Mouse (Mus musculus) embryonic facial prominence, embryonic 15.5 days (tissue): ENCODE measurements at regions not wholly inside any gene's neighbourhood (a gene's known extent, or its start where the extent isn't known, plus 50 kb on each side); places are given as distances from the start of the nearest gene placed in this dataset.
A peak's percentile ranks its signal among the peaks of the same experiment; 100 is the strongest.

Experiments used
- ATAC-seq: fragments of 200-750 bp; cut with Nextera tagmentation; 2 replicates; pipeline ENCODE4 v1.8.0; 2017; ENCODE audit warnings: low read depth, moderate TSS enrichment; ENCODE audit not compliant: insufficient number of reproducible peaks, low FRiP score, low TSS enrichment
- H3K27ac ChIP-seq: fragments of 300-500 bp; sonication (generic); replicated peaks from 2 replicates; pipeline ENCODE4 v1.5.1; 2015; ENCODE audit warnings: mild to moderate bottlenecking, inconsistent platforms
- H3K27me3 ChIP-seq: fragments of 300-500 bp; sonication (generic); 2 replicates; pipeline ENCODE4 v1.6.1; 2015; ENCODE audit warnings: inconsistent platforms
- H3K36me3 ChIP-seq: fragments of 300-500 bp; sonication (generic); 2 replicates; pipeline ENCODE4 v1.6.1; 2015; ENCODE audit warnings: mild to moderate bottlenecking, inconsistent platforms
- H3K4me1 ChIP-seq: fragments of 300-500 bp; sonication (generic); 2 replicates; pipeline ENCODE4 v1.6.1; 2015; ENCODE audit warnings: inconsistent platforms
- H3K4me2 ChIP-seq: fragments of 300-500 bp; sonication (generic); replicated peaks from 2 replicates; pipeline ENCODE4 v1.6.1; 2015; ENCODE audit warnings: mild to moderate bottlenecking, inconsistent platforms
- H3K4me3 ChIP-seq: fragments of 300-500 bp; sonication (generic); replicated peaks from 2 replicates; pipeline ENCODE4 v1.5.1; 2015; ENCODE audit warnings: mild to moderate bottlenecking, inconsistent platforms
- H3K9ac ChIP-seq: fragments of 300-500 bp; sonication (generic); 2 replicates; pipeline ENCODE4 v1.6.1; 2015; ENCODE audit warnings: inconsistent platforms
- H3K9me3 ChIP-seq: fragments of 300-500 bp; sonication (generic); replicated peaks from 2 replicates; pipeline ENCODE4 v1.6.1; 2016; ENCODE audit warnings: inconsistent platforms
- WGBS: fragments of 180-500 bp; shearing (Covaris S2); methylation state at CpG from one replicate; pipeline ENCODE4 v1.1.7; 2015; 5-methylcytosine and 5-hydroxymethylcytosine counted together

- Histone ChIP-seq H3K27ac (no peak overlapping the region), H3K4me1 (peaks cover 3% of the 10 kb centered on the region; the same call in 1 of the 2 replicates), H3K4me3 (no peak overlapping the region), H3K9ac (no peak overlapping the region), H3K4me2 (no peak overlapping the region), H3K27me3 (no peaks in the 10 kb centered on the region), H3K9me3 (no peaks in the 10 kb centered on the region), H3K36me3 (no peaks in the 10 kb centered on the region)
- ATAC-seq = no peak
- WGBS = 81% methylated on average over 1 of the region's 1 CpGs
Observed at GRCm38 (mm10) chr7:125222684-125223083, 221.8 kb upstream of the Kdm8 start.

GRCm38 (mm10) chr7:125234911-125235310 lies 209.6 kb upstream of the Kdm8 start:
- no peak overlapping the region for H3K4me2 ChIP-seq
- WGBS = 29% methylated on average over 7 of the region's 7 CpGs
- no peak overlapping the region for H3K4me3 ChIP-seq
- no peaks in the 10 kb centered on the region for H3K36me3 ChIP-seq
- no peaks in the 10 kb centered on the region for H3K27me3 ChIP-seq
- H3K9ac ChIP-seq = no peak overlapping the region
- no peaks in the 10 kb centered on the region for H3K4me1 ChIP-seq
- ATAC-seq = no peak
- H3K9me3 ChIP-seq = no peaks in the 10 kb centered on the region
- no peak overlapping the region for H3K27ac ChIP-seq

GRCm38 (mm10) chr7:125237026-125237425 lies 207.4 kb upstream of the Kdm8 start:
- Histone ChIP-seq H3K4me3 (no peak overlapping the region), H3K27me3 (no peaks in the 10 kb centered on the region), H3K9ac (no peak overlapping the region), H3K4me1 (no peaks in the 10 kb centered on the region), H3K27ac (no peak overlapping the region), H3K4me2 (no peak overlapping the region), H3K9me3 (no peaks in the 10 kb centered on the region), H3K36me3 (no peaks in the 10 kb centered on the region)
- ATAC-seq = no peak
- 88% methylated on average over 3 of the region's 3 CpGs for WGBS

GRCm38 (mm10) chr7:125243021-125243420 lies 201.5 kb upstream of the Kdm8 start:
- no peaks in the 10 kb centered on the region for H3K4me1 ChIP-seq
- H3K4me3 ChIP-seq = no peak overlapping the region
- no peak overlapping the region for H3K4me2 ChIP-seq
- 69% methylated on average over 3 of the region's 3 CpGs for WGBS
- H3K9ac ChIP-seq = no peak overlapping the region
- H3K27ac ChIP-seq = no peak overlapping the region
- ATAC-seq = no peak
- H3K27me3 ChIP-seq = no peaks in the 10 kb centered on the region
- no peaks in the 10 kb centered on the region for H3K36me3 ChIP-seq
- H3K9me3 ChIP-seq = no peaks in the 10 kb centered on the region

GRCm38 (mm10) chr7:125248386-125248785 lies 196.1 kb upstream of the Kdm8 start:
- WGBS = 91% methylated on average over 3 of the region's 3 CpGs
- no peak overlapping the region for H3K4me2 ChIP-seq

GRCm38 (mm10) chr7:125250385-125250784 lies 194.1 kb upstream of the Kdm8 start:
- Histone ChIP-seq H3K9me3 (no peaks in the 10 kb centered on the region), H3K4me2 (no peak overlapping the region), H3K9ac (no peak overlapping the region), H3K36me3 (no peaks in the 10 kb centered on the region), H3K4me3 (no peak overlapping the region), H3K4me1 (no peaks in the 10 kb centered on the region), H3K27me3 (no peaks in the 10 kb centered on the region), H3K27ac (no peak overlapping the region)
- WGBS = 78% methylated on average over 2 of the region's 2 CpGs
- ATAC-seq = no peak

More at GRCm38 (mm10) chr7:125248386-125248785, 196.1 kb upstream of the Kdm8 start:
- ATAC-seq = no peak
- H3K27me3 ChIP-seq = no peaks in the 10 kb centered on the region
- H3K9me3 ChIP-seq = no peaks in the 10 kb centered on the region
- H3K9ac ChIP-seq = no peak overlapping the region
- H3K36me3 ChIP-seq = no peaks in the 10 kb centered on the region
- H3K4me1 ChIP-seq = no peaks in the 10 kb centered on the region
- no peak overlapping the region for H3K27ac ChIP-seq
- no peak overlapping the region for H3K4me3 ChIP-seq

- 60% methylated on average over 6 of the region's 6 CpGs for WGBS
- Histone ChIP-seq H3K4me1 (no peaks in the 10 kb centered on the region), H3K27ac (no peak overlapping the region), H3K9me3 (no peaks in the 10 kb centered on the region), H3K27me3 (no peaks in the 10 kb centered on the region), H3K4me3 (no peak overlapping the region), H3K36me3 (no peaks in the 10 kb centered on the region), H3K4me2 (no peak overlapping the region), H3K9ac (no peak overlapping the region)
- 0 out of 2 replicates have a peak, but pooled peaks have one; percentile 44 for ATAC-seq
Observed at GRCm38 (mm10) chr7:125250970-125251585, 193.4 kb upstream of the Kdm8 start.

GRCm38 (mm10) chr7:125254302-125254701 lies 190.2 kb upstream of the Kdm8 start:
- no peak for ATAC-seq
- H3K9me3 ChIP-seq = no peaks in the 10 kb centered on the region
- H3K27me3 ChIP-seq = no peaks in the 10 kb centered on the region
- H3K4me3 ChIP-seq = no peak overlapping the region
- H3K4me2 ChIP-seq = no peak overlapping the region
- H3K9ac ChIP-seq = no peak overlapping the region
- WGBS = 18% methylated on average over 4 of the region's 4 CpGs
- H3K27ac ChIP-seq = no peak overlapping the region
- no peaks in the 10 kb centered on the region for H3K4me1 ChIP-seq
- H3K36me3 ChIP-seq = no peaks in the 10 kb centered on the region

GRCm38 (mm10) chr7:125259016-125259415 lies 185.5 kb upstream of the Kdm8 start:
- Histone ChIP-seq H3K4me1 (no peaks in the 10 kb centered on the region), H3K4me2 (no peak overlapping the region), H3K9ac (no peak overlapping the region), H3K27ac (no peak overlapping the region), H3K36me3 (no peaks in the 10 kb centered on the region), H3K9me3 (no peaks in the 10 kb centered on the region), H3K4me3 (no peak overlapping the region), H3K27me3 (no peaks in the 10 kb centered on the region)
- no peak for ATAC-seq

- Histone ChIP-seq H3K4me1 (no peaks in the 10 kb centered on the region), H3K4me3 (no peak overlapping the region), H3K27ac (no peak overlapping the region), H3K4me2 (no peak overlapping the region), H3K9me3 (no peaks in the 10 kb centered on the region), H3K36me3 (no peaks in the 10 kb centered on the region), H3K9ac (no peak overlapping the region), H3K27me3 (no peaks in the 10 kb centered on the region)
- no peak for ATAC-seq
- 45% methylated on average over 2 of the region's 2 CpGs for WGBS
Observed at GRCm38 (mm10) chr7:125262133-125262532, 182.3 kb upstream of the Kdm8 start.

GRCm38 (mm10) chr7:125262672-125263365 lies 181.7 kb upstream of the Kdm8 start:
- no peak overlapping the region for H3K9ac ChIP-seq
- no peaks in the 10 kb centered on the region for H3K36me3 ChIP-seq
- ATAC-seq = peak; percentile 57; the same call in 1 of the 2 replicates
- no peak overlapping the region for H3K4me3 ChIP-seq
- H3K27me3 ChIP-seq = no peaks in the 10 kb centered on the region
- no peak overlapping the region for H3K27ac ChIP-seq
- no peaks in the 10 kb centered on the region for H3K4me1 ChIP-seq
- no peaks in the 10 kb centered on the region for H3K9me3 ChIP-seq
- 24% methylated on average over 12 of the region's 12 CpGs for WGBS
- no peak overlapping the region for H3K4me2 ChIP-seq

- Histone ChIP-seq H3K27ac (no peak overlapping the region), H3K4me2 (no peak overlapping the region), H3K9me3 (no peaks in the 10 kb centered on the region), H3K4me1 (no peaks in the 10 kb centered on the region), H3K36me3 (no peaks in the 10 kb centered on the region), H3K9ac (no peak overlapping the region), H3K4me3 (no peak overlapping the region), H3K27me3 (no peaks in the 10 kb centered on the region)
- no peak for ATAC-seq
- WGBS = 61% methylated on average over 2 of the region's 2 CpGs
Observed at GRCm38 (mm10) chr7:125263756-125264155, 180.7 kb upstream of the Kdm8 start.
